ENCODE assay signal across 27 mouse cellular contexts in the genomic region with DNA sequence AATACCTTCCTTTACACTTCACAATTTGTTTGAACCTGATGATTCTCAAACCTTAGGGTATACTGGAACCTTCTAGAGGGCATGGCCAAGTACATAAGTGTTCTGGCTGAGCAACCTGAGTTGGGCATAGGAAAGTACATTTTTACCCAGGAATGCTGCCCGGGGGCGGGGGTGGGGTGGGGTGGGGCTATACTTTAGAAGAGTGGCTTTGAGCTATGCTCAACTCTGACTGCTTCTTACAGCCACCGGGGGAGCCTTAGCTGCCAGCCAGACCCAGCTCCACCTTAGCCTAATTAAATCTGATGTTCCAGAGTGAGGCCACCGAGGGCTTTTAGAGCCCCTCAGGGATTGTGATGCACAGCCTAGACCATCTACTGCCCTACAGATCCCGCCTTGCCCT. TPM values are rescaled to one million over a fixed set of nuclear protein-coding genes. Genes with fewer than 3 reads are reported as not detected.
"Had no signal": no experiment of that assay in that cellular context is flagged by ENCODE, and none has a peak within 500 bp of the region (broad histone marks: within the 10 kb centered on the region; RNA-seq: fewer than 3 reads in every experiment).

No protein-coding gene starts in this region.

- H3K36me3 ChIP-seq: heart, embryonic 10.5 days; heart, embryonic 12.5 days; hindbrain, embryonic 10.5 days; hindbrain, embryonic 12.5 days; intestine, embryonic 15.5 days; limb, embryonic 10.5 days; limb, embryonic 12.5 days had no signal

- H3K9ac ChIP-seq: heart, embryonic 12.5 days; hindbrain, embryonic 12.5 days; hindbrain, embryonic 14.5 days; intestine, embryonic 15.5 days; limb, embryonic 12.5 days had no signal

- H3K27me3 ChIP-seq: hindbrain, embryonic 12.5 days; intestine, embryonic 15.5 days had no signal

- H3K9me3 ChIP-seq: heart, embryonic 10.5 days; hindbrain, embryonic 10.5 days; hindbrain, embryonic 12.5 days; intestine, embryonic 15.5 days; limb, embryonic 10.5 days; limb, embryonic 12.5 days had no signal

- H3K27ac ChIP-seq: gastrocnemius, adult 2 months; heart, embryonic 10.5 days; hindbrain, embryonic 10.5 days; hindbrain, embryonic 12.5 days; hindbrain, embryonic 14.5 days; intestine, embryonic 15.5 days; layer of hippocampus, adult 2 months; left cerebral cortex, adult 2 months; limb, embryonic 10.5 days; limb, embryonic 12.5 days had no signal

- DNase-seq: gastrocnemius, adult 2 months; gastrocnemius, postnatal 10 days; gastrocnemius, postnatal 25 days; heart, postnatal 10 days; heart, postnatal 4 days; kidney, adult 18-20 months; kidney, adult 8-10 months; kidney, postnatal 10 days; kidney, postnatal 25 days; kidney, postnatal 4 days; liver had no signal

- H3K4me2 ChIP-seq: heart, embryonic 12.5 days; hindbrain, embryonic 12.5 days; hindbrain, embryonic 14.5 days; intestine, embryonic 15.5 days; limb, embryonic 12.5 days; liver, embryonic 11.5 days had no signal

- ATAC-seq: hindbrain, embryonic 16.5 days; inflammation-experienced regulatory T-cells, adult 6 months; intestine, embryonic 15.5 days; intestine, postnatal 0 days had no signal

- H3K4me1 ChIP-seq: heart, embryonic 10.5 days; heart, embryonic 12.5 days; hindbrain, embryonic 10.5 days; intestine, embryonic 15.5 days; limb, embryonic 10.5 days had no signal

- H3K4me3 ChIP-seq: gastrocnemius, adult 2 months; heart, embryonic 10.5 days; heart, embryonic 12.5 days; hindbrain, embryonic 10.5 days; hindbrain, embryonic 12.5 days; intestine, embryonic 15.5 days; layer of hippocampus, adult 2 months; left cerebral cortex, adult 2 months; limb, embryonic 10.5 days; limb, embryonic 12.5 days had no signal

RNA-seq across cellular contexts. Expression of gene Themis3, which starts 13.4 kb away (rescaled TPM):
- polyA plus RNA-seq: frontal cortex, adult 2 months; heart, embryonic 10.5 days; heart, embryonic 12.5 days; heart, embryonic 14.5 days; hindbrain, embryonic 10.5 days; hindbrain, embryonic 12.5 days; hindbrain, embryonic 14.5 days; hindbrain, embryonic 16.5 days; inflammation-experienced regulatory T-cells, adult 6 months; limb, embryonic 10.5 days; limb, embryonic 12.5 days; liver, embryonic 11.5 days had no signal
